Mouse (Mus musculus) stomach, postnatal 0 days (tissue): ENCODE data around the gene Rgs10. TPM values are rescaled to one million over a fixed set of nuclear protein-coding genes. Genes with fewer than 3 reads are reported as not detected.

Experiments used
- ATAC-seq: fragments of 200-750 bp; cut with Nextera tagmentation; 2 replicates; pipeline ENCODE4 v1.8.0; 2017; ENCODE audit not compliant: low FRiP score, low TSS enrichment
- DNase-seq: peaks from one replicate; pipeline ENCODE4 v3.0.0-alpha.2; 2016; ENCODE audit warnings: low spot score
- H3K27ac ChIP-seq: fragments of 300-500 bp; sonication (generic); replicated peaks from 2 replicates; pipeline ENCODE4 v1.5.1; 2014; ENCODE audit warnings: mild to moderate bottlenecking, control low read depth
- H3K27me3 ChIP-seq: fragments of 300-500 bp; sonication (generic); 2 replicates; pipeline ENCODE4 v1.6.1; 2014; ENCODE audit warnings: low read length; ENCODE audit not compliant: control insufficient read depth, insufficient read depth
- H3K36me3 ChIP-seq: fragments of 300-500 bp; sonication (generic); 2 replicates; pipeline ENCODE4 v1.6.1; 2014; ENCODE audit warnings: low read length, mixed read lengths; ENCODE audit not compliant: control insufficient read depth, insufficient read depth
- H3K4me1 ChIP-seq: fragments of 300-500 bp; sonication (generic); replicated peaks from 2 replicates; pipeline ENCODE4 v1.6.1; 2014; ENCODE audit warnings: antibody characterized with exemption; ENCODE audit not compliant: control insufficient read depth, insufficient read depth
- H3K4me2 ChIP-seq: fragments of 300-500 bp; sonication (generic); replicated peaks from 2 replicates; pipeline ENCODE4 v1.6.1; 2014; ENCODE audit warnings: low read depth, mild to moderate bottlenecking, control low read depth, moderate library complexity
- H3K4me3 ChIP-seq: fragments of 300-500 bp; sonication (generic); 2 replicates; pipeline ENCODE4 v1.5.1; 2014; ENCODE audit warnings: low read depth, low read length, control low read depth
- H3K9ac ChIP-seq: fragments of 300-500 bp; sonication (generic); 2 replicates; pipeline ENCODE4 v1.6.1; 2014; ENCODE audit warnings: mild to moderate bottlenecking, low read length, control low read depth, mixed read lengths
- H3K9me3 ChIP-seq: fragments of 300-500 bp; sonication (generic); 2 replicates; pipeline ENCODE4 v1.6.1; 2016; ENCODE audit warnings: low read length; ENCODE audit not compliant: control insufficient read depth
- CTCF ChIP-seq: IDR thresholded peaks from 2 replicates; pipeline ENCODE4 v1.5.1; 2016; ENCODE audit warnings: antibody characterized with exemption, low read depth, mild to moderate bottlenecking, moderate library complexity
- EP300 ChIP-seq: optimal IDR thresholded peaks from 2 replicates; pipeline ENCODE3; 2016; ENCODE audit warnings: antibody characterized with exemption
- WGBS: fragments of 180-500 bp; shearing (Covaris S2); extraction: QIAGEN DNeasy Blood & Tissue Kit; methylation state at CpG from one replicate; pipeline ENCODE4 v1.1.7; 2014; 5-methylcytosine and 5-hydroxymethylcytosine counted together
- polyA plus RNA-seq: library from polyadenylated mRNA; unstranded; fragments of >200 nt; fragmentation: Nextera tagmentation; extraction: Ambion mirVana; gene quantifications from 2 replicates; pipeline ENCODE4 v1.2.1, GENCODE M21; 2015

Gene Rgs10
- polyA plus RNA-seq, 1 experiment from 2014 or later = 24.5 TPM

GRCm38 (mm10) chr7:128392972-128393314 is 25.6 kb downstream of the Rgs10 start:
- Histone ChIP-seq H3K27ac (no peak overlapping the region), H3K9me3 (no peaks in the 10 kb centered on the region), H3K4me2 (no peak overlapping the region), H3K4me1 (no peaks in the 10 kb centered on the region; the same call in 1 of the 2 replicates), H3K9ac (0 out of 2 replicates have a peak overlapping the region, but pooled peaks have one; percentile 8), H3K27me3 (no peaks in the 10 kb centered on the region), H3K36me3 (no peaks in the 10 kb centered on the region), H3K4me3 (no peak overlapping the region)
- TF ChIP-seq EP300 = no peak
- TF ChIP-seq CTCF = no peak
- no peak for DNase-seq
- ATAC-seq = 0 out of 2 replicates have a peak, but pooled peaks have one; percentile 8
- WGBS = 51% methylated on average over 5 of the region's 5 CpGs

GRCm38 (mm10) chr7:128392071-128392971 is 26.2 kb downstream of the Rgs10 start:
- no peak overlapping the region for H3K4me2 ChIP-seq
- 0 out of 2 replicates have a peak, but pooled peaks have one; percentile 6 for ATAC-seq
- no peaks in the 10 kb centered on the region for H3K36me3 ChIP-seq
- H3K9me3 ChIP-seq = no peaks in the 10 kb centered on the region
- TF ChIP-seq EP300 = no peak
- TF ChIP-seq CTCF = no peak
- no peak overlapping the region; the same call in 1 of the 2 replicates for H3K27ac ChIP-seq
- no peaks in the 10 kb centered on the region for H3K27me3 ChIP-seq
- no peak overlapping the region for H3K9ac ChIP-seq
- WGBS = 77% methylated on average over 18 of the region's 18 CpGs
- H3K4me1 ChIP-seq = no peaks in the 10 kb centered on the region; the same call in 1 of the 2 replicates
- no peak overlapping the region for H3K4me3 ChIP-seq
- no peak for DNase-seq

- WGBS = 51% methylated on average over 12 of the region's 12 CpGs
- H3K9me3 ChIP-seq = no peaks in the 10 kb centered on the region
- no peaks in the 10 kb centered on the region for H3K27me3 ChIP-seq
- DNase-seq (no peak), ATAC-seq (no peak)
- TF ChIP-seq CTCF = no peak
- no peak overlapping the region for H3K4me3 ChIP-seq
- H3K27ac ChIP-seq = no peak overlapping the region
- no peaks in the 10 kb centered on the region for H3K36me3 ChIP-seq
- no peak overlapping the region for H3K4me2 ChIP-seq
- H3K9ac ChIP-seq = no peak overlapping the region
- no peaks in the 10 kb centered on the region; the same call in 1 of the 2 replicates for H3K4me1 ChIP-seq
Measured at GRCm38 (mm10) chr7:128391267-128392057, 27.1 kb downstream of the Rgs10 start.

- ATAC-seq = peak; percentile 63; the same call in 1 of the 2 replicates
- Histone ChIP-seq H3K27ac (0 out of 2 replicates have a peak overlapping the region, but pooled peaks have one; percentile 8), H3K4me2 (no peak overlapping the region), H3K9ac (no peak overlapping the region), H3K9me3 (no peaks in the 10 kb centered on the region), H3K27me3 (no peaks in the 10 kb centered on the region), H3K4me1 (no peaks in the 10 kb centered on the region; the same call in 1 of the 2 replicates), H3K36me3 (no peaks in the 10 kb centered on the region), H3K4me3 (no peak overlapping the region)
- 15% methylated on average over 7 of the region's 7 CpGs for WGBS
- TF ChIP-seq CTCF (no peak), EP300 (no peak)
- DNase-seq = peak; percentile 67
Measured at GRCm38 (mm10) chr7:128388968-128389367, 29.6 kb downstream of the Rgs10 start.

- Histone ChIP-seq H3K9me3 (no peaks in the 10 kb centered on the region), H3K4me3 (no peak overlapping the region), H3K4me2 (no peak overlapping the region), H3K36me3 (no peaks in the 10 kb centered on the region), H3K4me1 (no peaks in the 10 kb centered on the region), H3K9ac (no peak overlapping the region), H3K27me3 (no peaks in the 10 kb centered on the region), H3K27ac (no peak overlapping the region)
- no peak for TF ChIP-seq EP300
- TF ChIP-seq CTCF = no peak
- DNase-seq (no peak), ATAC-seq (no peak)
- 71% methylated on average over 10 of the region's 10 CpGs for WGBS
Measured at GRCm38 (mm10) chr7:128383726-128384463, 34.7 kb downstream of the Rgs10 start.
